Mouse (Mus musculus): ENCODE measurements at regions not wholly inside any gene's neighbourhood (a gene's known extent, or its start where the extent isn't known, plus 50 kb on each side); places are given as distances from the start of the nearest gene placed in this dataset.
"Not testable (repeated sequence)": the region's sequence is repeated elsewhere in the genome, so short reads cannot be mapped to it uniquely, and the experiment has no call there.

GRCm38 (mm10) chr11:13605152-13605697 is 993.9 kb upstream of the Pom121l12 start:
- DNase-seq (ENCODE audit: low spot score), result no peak

- DNase-seq (ENCODE audit: low spot score), result no peak
These were observed 1014.4 kb upstream of the Pom121l12 start for GRCm38 (mm10) chr11:13584726-13585125.

- no peak for DNase-seq (ENCODE audit: low spot score)
These were observed 1043.8 kb upstream of the Pom121l12 start for GRCm38 (mm10) chr11:13555267-13555666.

- DNase-seq (ENCODE audit: low spot score), result not testable (repeated sequence)
These were observed 1054.9 kb upstream of the Cobl start for GRCm38 (mm10) chr11:13519618-13520017.

DNA sequence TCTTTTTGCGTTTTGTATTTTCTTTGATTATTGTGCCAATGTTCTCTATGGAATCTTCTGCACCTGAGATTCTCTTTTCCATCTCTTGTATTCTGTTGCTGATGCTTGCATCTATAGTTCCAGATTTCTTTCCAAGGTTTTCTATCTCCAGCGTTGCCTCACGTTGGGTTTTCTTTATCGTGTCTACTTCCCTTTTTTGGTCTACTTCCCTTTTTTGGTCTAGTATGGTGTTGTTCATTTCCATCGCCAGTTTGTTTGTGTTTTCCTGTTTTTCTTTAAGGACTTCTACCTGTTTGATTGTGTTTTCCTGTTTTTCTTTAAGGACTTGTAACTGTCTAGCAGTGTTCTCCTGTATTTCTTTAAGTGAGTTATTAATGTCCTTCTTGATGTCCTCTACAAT is 1046.2 kb upstream of the Cobl start:
- not testable (repeated sequence) for DNase-seq (ENCODE audit: low spot score)

- DNase-seq (ENCODE audit: low spot score), result peak; percentile 45
These were observed 1021.2 kb upstream of the Cobl start for GRCm38 (mm10) chr11:13485971-13486370.

DNA sequence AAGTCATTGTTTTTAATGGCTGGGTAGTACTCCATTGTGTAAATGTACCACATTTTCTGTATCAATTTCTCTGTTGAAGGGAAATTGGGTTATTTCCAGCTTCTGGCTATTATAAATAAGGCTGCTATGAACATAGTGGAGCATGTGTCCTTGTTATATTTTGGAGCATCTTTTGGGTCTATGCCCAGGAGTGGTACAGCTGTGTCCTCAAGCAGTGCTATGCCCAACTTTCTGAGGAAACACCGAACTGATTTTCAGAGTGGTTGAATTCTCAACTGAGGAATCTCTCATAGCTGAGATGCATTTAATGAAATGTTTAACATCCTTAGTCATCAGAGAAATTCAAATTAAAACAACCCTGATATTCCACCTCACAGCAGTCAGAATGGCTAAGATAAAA is 986.8 kb upstream of the Cobl start:
- DNase-seq (ENCODE audit: low spot score), result not testable (repeated sequence)

- no peak for DNase-seq (ENCODE audit: low spot score)
These were observed 971.7 kb upstream of the Cobl start for GRCm38 (mm10) chr11:13436433-13436832.

- DNase-seq (ENCODE audit: low spot score), result not testable (repeated sequence)
These were observed 953.1 kb upstream of the Cobl start for GRCm38 (mm10) chr11:13417881-13418280.
